Mouse (Mus musculus): ENCODE measurements around the gene Lrrn4cl. TPM values are rescaled to one million over a fixed set of nuclear protein-coding genes. Genes with fewer than 3 reads are reported as not detected.
"Not testable (repeated sequence)": the region's sequence is repeated elsewhere in the genome, so short reads cannot be mapped to it uniquely, and the experiment has no call there.

Gene Lrrn4cl
- polyA plus RNA-seq, 1 experiment from 2014 or later, result 0.78 TPM

DNA sequence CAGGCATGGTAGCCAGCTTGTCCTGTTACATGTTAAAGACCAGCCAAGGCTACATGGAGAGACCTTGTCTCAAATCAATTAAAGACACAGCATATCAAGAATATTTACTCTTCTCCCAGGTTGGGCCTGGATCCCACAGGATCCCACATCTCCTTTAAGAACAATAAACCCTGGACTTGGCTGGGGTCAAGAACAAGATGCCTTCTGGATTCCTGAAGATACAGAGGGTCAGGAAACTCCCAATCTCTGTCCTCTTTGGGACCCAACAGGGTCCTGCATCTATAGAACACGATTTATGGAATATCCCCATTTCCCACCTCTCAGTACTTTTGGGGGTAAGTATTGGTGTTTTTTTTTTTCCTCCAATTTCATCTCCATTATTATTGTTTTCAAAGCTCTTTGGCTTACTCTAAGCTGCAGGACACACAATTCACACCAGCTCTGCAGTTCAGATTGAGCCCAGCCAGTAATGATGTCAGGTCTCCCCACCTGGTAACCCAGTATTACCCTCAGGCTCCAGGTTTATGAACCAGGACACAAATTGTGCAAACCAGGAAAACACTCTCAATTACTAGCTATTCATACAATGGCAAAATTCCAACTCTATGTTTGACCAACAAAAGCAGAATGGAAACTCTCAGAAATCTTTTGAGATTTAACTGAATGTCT lies 36.5 kb downstream of the Lrrn4cl start:
- peaks cover 16% of the 10 kb centered on the region for H3K4me1 ChIP-seq (replicated peaks)
- peak overlapping the region; percentile 72 for H3K4me2 ChIP-seq
- H3K9me3 ChIP-seq (replicated peaks), result no peaks in the 10 kb centered on the region
- H3K27me3 ChIP-seq (replicated peaks), result no peaks in the 10 kb centered on the region
- peaks cover 14% of the 10 kb centered on the region for H3K36me3 ChIP-seq
- H3K9ac ChIP-seq, result no peak overlapping the region
- no peak overlapping the region for H3K4me3 ChIP-seq
- WGBS, result 46% methylated on average over 1 of the region's 1 CpGs
- ATAC-seq (ENCODE audit: insufficient number of reproducible peaks, low FRiP score), result no peak
- H3K27ac ChIP-seq (ENCODE audit: poor library complexity, severe bottlenecking), result no peak overlapping the region

DNA sequence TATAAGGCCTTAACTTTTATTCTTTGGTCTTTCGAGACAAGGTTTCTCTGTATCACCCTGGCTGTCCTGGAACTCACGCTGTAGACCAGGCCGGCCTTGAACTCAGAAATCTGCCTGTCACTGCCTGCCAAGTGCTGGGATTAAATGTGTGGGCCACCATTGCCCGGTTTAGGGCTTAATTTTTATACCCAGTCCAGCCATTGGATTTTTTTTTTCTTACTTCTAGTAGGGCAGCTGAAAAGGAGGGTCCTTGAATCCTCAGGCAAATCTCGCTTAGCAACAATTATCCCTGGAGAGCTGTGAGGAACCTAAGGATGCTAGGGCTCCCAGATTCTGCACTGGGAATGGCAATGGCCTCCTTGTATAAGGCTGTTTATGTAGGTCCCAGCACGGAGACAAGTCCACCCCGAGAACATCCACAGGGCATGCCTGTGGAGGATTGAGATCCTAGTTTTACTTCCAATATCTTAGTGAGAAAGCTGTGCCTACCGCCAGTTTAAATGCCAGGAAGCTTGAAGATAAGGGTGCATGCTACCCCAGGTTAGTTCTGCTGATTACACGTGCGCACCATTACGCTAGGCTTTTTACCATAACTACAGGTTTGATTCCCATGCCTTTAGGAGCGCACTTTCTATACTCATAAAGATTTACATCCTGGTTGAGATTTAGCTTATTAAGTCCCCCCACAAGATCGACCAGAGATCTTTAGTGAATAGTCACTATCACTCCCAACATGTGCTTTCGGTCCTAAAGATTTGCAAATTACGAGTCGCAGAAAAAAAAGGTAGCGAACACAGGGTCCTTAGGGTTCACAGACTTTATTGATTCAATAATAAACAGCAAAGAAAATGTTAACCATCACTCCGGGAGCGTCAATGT lies 37.3 kb downstream of the Lrrn4cl start:
- H3K27ac ChIP-seq (ENCODE audit: poor library complexity, severe bottlenecking), result peak overlapping the region; percentile 82
- no peaks in the 10 kb centered on the region for H3K9me3 ChIP-seq (replicated peaks)
- H3K9ac ChIP-seq, result peak overlapping the region; percentile 89
- peak overlapping the region; percentile 72 for H3K4me2 ChIP-seq
- peaks cover 16% of the 10 kb centered on the region for H3K4me1 ChIP-seq (replicated peaks)
- 16% methylated on average over 19 of the region's 19 CpGs for WGBS
- H3K4me3 ChIP-seq, result peak overlapping the region; percentile 73
- no peaks in the 10 kb centered on the region for H3K27me3 ChIP-seq (replicated peaks)
- no peak for ATAC-seq (ENCODE audit: insufficient number of reproducible peaks, low FRiP score)
- peaks cover 14% of the 10 kb centered on the region for H3K36me3 ChIP-seq

DNA sequence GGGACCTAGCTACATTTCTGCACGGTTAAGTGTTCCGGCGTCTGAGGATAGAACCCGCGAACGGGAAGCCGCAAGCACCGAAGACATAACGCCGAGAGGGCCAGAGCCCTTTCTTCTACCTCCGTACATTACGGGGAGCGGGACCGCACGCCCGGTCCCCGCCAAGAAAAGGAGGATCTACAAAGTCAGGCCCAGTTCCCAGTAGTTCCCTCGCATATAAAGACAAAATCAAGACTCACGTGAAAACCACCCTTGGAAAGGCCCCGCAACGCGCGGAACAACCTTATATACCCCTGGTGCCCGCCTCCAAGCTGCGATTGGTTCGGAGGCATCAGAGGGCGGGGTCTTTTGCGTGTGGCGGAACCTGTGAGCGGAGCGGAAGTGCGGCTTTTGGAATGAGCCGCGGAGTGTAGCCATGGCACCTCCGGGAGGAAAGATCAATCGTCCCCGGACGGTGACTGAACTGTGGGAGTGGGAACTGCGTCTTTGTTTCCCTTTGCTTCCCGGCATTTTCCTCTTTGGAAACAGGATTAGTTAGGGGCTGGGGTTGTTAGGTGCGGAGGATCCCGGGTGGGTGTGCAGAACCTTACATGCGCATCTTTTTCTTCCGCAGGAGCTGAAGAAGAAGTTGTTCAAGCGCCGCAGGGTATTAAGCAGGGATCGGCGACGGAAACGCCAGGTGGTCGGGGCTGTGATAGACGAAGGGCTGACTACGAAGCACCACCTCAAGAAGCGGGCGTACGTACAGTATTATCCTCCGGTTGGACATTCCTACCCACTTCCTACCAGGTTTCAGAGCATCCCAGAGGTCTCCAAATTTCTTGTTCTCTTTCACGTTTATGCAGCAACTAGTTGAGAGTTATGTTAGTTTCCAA lies 38.2 kb downstream of the Lrrn4cl start, which contains the start of the genes 1810009A15Rik and Gm49416:
TSS of gene 1810009A15Rik (plus strand) at position 343 of the 875 bp plus-strand sequence.
TSS of gene Gm49416 (plus strand) at position 416 of the 875 bp plus-strand sequence.
- H3K4me1 ChIP-seq (replicated peaks), result peaks cover 20% of the 10 kb centered on the region
- H3K9me3 ChIP-seq (replicated peaks), result no peaks in the 10 kb centered on the region
- peak within 1 kb of the TSS; percentile 72 for H3K4me2 ChIP-seq
- under 1% methylated on average over 58 of the region's 58 CpGs for WGBS
- peak within 1 kb of the TSS; percentile 89 for H3K9ac ChIP-seq
- peaks cover 14% of the 10 kb centered on the region for H3K36me3 ChIP-seq
- ATAC-seq (ENCODE audit: insufficient number of reproducible peaks, low FRiP score), result peak; percentile 95
- H3K27me3 ChIP-seq (replicated peaks), result no peaks in the 10 kb centered on the region
- H3K4me3 ChIP-seq, result peak within 1 kb of the TSS; percentile 73
- H3K27ac ChIP-seq (ENCODE audit: poor library complexity, severe bottlenecking), result peak within 1 kb of the TSS; percentile 84

GRCm38 (mm10) chr19:8892829-8893766 lies 42.5 kb downstream of the Lrrn4cl start, which contains the start of gene Ints5:
Gene Ints5 (plus strand): TSS chr19:8893005.
- Histone ChIP-seq H3K4me3 (peak within 1 kb of the TSS; percentile 96), H3K27ac (ENCODE audit: poor library complexity, severe bottlenecking) (peak within 1 kb of the TSS; percentile 84), H3K9me3 (replicated peaks) (no peaks in the 10 kb centered on the region), H3K36me3 (peaks cover 41% of the 10 kb centered on the region), H3K4me1 (replicated peaks) (peaks cover 30% of the 10 kb centered on the region), H3K27me3 (replicated peaks) (no peaks in the 10 kb centered on the region), H3K9ac (peak within 1 kb of the TSS; percentile 89), H3K4me2 (peak within 1 kb of the TSS; percentile 79)
- ATAC-seq (ENCODE audit: insufficient number of reproducible peaks, low FRiP score), result peak; percentile 69
- 1% methylated on average over 54 of the region's 54 CpGs for WGBS

- Histone ChIP-seq H3K4me2 (no peak overlapping the region), H3K36me3 (peaks cover 37% of the 10 kb centered on the region), H3K27me3 (replicated peaks) (no peaks in the 10 kb centered on the region), H3K4me1 (replicated peaks) (peaks cover 38% of the 10 kb centered on the region), H3K9ac (peak overlapping the region; percentile 45), H3K9me3 (replicated peaks) (no peaks in the 10 kb centered on the region), H3K4me3 (no peak overlapping the region), H3K27ac (ENCODE audit: poor library complexity, severe bottlenecking) (no peak overlapping the region)
- ATAC-seq (ENCODE audit: insufficient number of reproducible peaks, low FRiP score), result no peak
- 91% methylated on average over 9 of the region's 9 CpGs for WGBS
These were observed 44.9 kb downstream of the Lrrn4cl start for GRCm38 (mm10) chr19:8895397-8895960.

- peak overlapping the region; percentile 38 for H3K9ac ChIP-seq
- H3K36me3 ChIP-seq, result peaks cover 34% of the 10 kb centered on the region
- not testable (repeated sequence) for ATAC-seq (ENCODE audit: insufficient number of reproducible peaks, low FRiP score); H3K27ac ChIP-seq (ENCODE audit: poor library complexity, severe bottlenecking); H3K4me2 ChIP-seq; H3K9me3 ChIP-seq (replicated peaks); H3K27me3 ChIP-seq (replicated peaks); H3K4me3 ChIP-seq
- 92% methylated on average over 5 of the region's 5 CpGs for WGBS
- peaks cover 38% of the 10 kb centered on the region for H3K4me1 ChIP-seq (replicated peaks)
These were observed 45.7 kb downstream of the Lrrn4cl start for GRCm38 (mm10) chr19:8896231-8896630.

DNA sequence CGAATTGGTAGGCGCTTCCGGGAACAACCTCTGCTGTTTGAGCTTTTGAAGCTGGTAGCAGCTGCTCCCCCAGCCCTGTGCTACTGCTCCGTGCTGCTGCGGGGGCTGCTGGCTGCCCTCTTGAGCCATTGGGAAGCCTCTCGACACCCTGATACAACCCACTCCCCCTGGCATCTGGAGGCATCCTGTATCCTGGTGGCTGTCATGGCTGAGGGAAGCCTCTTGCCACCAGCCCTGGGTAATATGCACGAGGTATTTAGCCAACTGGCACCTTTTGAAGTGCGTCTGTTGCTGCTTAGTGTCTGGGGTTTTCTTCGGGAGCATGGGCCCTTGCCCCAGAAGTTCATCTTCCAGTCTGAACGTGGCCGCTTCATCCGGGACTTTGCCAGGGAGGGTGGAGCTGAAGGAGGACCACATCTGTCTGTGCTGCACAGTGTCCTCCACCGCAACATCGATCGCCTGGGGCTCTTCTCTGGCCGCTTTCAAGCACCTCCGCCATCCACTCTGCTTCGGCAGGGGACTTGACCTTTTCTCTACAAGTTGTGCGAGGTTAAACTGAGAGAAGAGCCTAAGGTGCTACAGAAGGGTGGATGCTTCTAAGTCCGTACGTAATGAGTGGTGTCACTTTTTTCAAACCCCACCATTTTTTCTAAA lies 46.8 kb downstream of the Lrrn4cl start:
- Histone ChIP-seq H3K4me3 (peak overlapping the region; percentile 97), H3K4me1 (replicated peaks) (peaks cover 38% of the 10 kb centered on the region), H3K27ac (ENCODE audit: poor library complexity, severe bottlenecking) (peak overlapping the region; percentile 69), H3K4me2 (peak overlapping the region; percentile 94), H3K9ac (peak overlapping the region; percentile 68), H3K36me3 (peaks cover 39% of the 10 kb centered on the region)
- not testable (repeated sequence) for H3K27me3 ChIP-seq (replicated peaks); H3K9me3 ChIP-seq (replicated peaks); ATAC-seq (ENCODE audit: insufficient number of reproducible peaks, low FRiP score)
- whole genome bisulfite sequencing, result 25% methylated on average over 21 of the region's 21 CpGs

DNA sequence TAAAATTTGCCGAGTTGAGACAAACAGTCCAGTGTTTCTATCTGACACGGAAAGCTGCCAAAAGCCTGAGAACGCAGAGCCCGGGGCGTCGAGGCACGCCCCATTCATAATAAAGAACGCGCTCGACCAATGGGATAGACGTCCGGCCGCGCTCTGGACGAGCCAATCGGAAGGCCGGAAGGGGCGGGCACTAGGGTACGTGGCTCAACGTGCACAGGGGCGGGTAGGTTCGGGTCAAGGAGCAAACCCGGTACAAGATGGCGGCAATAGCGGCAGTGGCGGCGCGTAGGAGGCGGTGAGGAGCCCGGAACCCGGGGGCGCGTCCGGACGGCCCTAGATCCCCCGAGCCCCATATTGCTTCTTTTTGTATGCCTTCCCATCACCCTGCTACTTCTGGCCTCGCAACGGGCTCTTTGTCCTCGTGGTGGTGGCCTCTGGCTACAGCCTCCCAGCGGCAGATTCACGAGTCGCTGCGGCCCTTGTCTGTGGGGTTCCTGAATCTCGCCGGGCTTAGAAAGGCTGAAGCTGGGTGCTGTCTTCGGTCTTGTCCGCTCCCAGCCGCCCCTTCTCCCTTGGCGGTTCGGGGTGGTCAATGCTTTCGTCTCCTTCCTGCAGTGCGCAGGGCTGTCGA lies 47.4 kb downstream of the Lrrn4cl start, which contains the start of gene Ganab:
TSS of gene Ganab (plus strand) at position 207 of the 631 bp plus-strand sequence.
- under 1% methylated on average over 53 of the region's 53 CpGs for WGBS
- peak within 1 kb of the TSS; percentile 86 for H3K27ac ChIP-seq (ENCODE audit: poor library complexity, severe bottlenecking)
- no peaks in the 10 kb centered on the region for H3K9me3 ChIP-seq (replicated peaks)
- H3K36me3 ChIP-seq, result peaks cover 44% of the 10 kb centered on the region
- peak within 1 kb of the TSS; percentile 94 for H3K4me2 ChIP-seq
- H3K4me3 ChIP-seq, result peak within 1 kb of the TSS; percentile 97
- peak; percentile 99 for ATAC-seq (ENCODE audit: insufficient number of reproducible peaks, low FRiP score)
- H3K27me3 ChIP-seq (replicated peaks), result no peaks in the 10 kb centered on the region
- H3K4me1 ChIP-seq (replicated peaks), result peaks cover 38% of the 10 kb centered on the region
- H3K9ac ChIP-seq, result peak within 1 kb of the TSS; percentile 96

DNA sequence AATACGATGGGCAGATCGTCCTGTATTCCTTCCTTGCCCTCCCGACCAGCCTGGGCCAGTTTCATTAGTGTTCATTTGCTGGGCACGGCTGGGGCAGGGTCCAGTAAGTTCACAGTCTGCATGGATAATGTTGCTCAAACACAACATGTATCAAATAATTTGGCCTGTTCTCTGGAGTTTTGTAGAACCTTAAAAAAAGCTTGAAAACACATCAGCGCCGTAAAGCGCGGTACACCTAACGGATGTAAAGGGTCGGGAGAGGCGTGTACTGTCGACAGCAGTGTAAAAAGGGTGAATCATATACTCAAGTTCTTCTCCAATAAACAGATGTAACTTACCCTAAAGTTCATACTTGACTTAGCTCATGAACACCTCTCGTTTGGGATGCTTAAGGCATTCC lies 48.0 kb downstream of the Lrrn4cl start:
- H3K9ac ChIP-seq, result peak overlapping the region; percentile 96
- H3K4me3 ChIP-seq, result peak overlapping the region; percentile 97
- H3K36me3 ChIP-seq, result peaks cover 49% of the 10 kb centered on the region
- H3K4me1 ChIP-seq (replicated peaks), result peaks cover 36% of the 10 kb centered on the region
- peak overlapping the region; percentile 86 for H3K27ac ChIP-seq (ENCODE audit: poor library complexity, severe bottlenecking)
- peak overlapping the region; percentile 94 for H3K4me2 ChIP-seq
- no peaks in the 10 kb centered on the region for H3K27me3 ChIP-seq (replicated peaks)
- no peak for ATAC-seq (ENCODE audit: insufficient number of reproducible peaks, low FRiP score)
- H3K9me3 ChIP-seq (replicated peaks), result no peaks in the 10 kb centered on the region
- 6% methylated on average over 13 of the region's 13 CpGs for WGBS
